Mouse (Mus musculus): Measurements from ENCODE around the gene Uso1.
"Not testable (repeated sequence)": the region's sequence is repeated elsewhere in the genome, so short reads cannot be mapped to it uniquely, and the experiment has no call there.

Uso1 gene

DNA sequence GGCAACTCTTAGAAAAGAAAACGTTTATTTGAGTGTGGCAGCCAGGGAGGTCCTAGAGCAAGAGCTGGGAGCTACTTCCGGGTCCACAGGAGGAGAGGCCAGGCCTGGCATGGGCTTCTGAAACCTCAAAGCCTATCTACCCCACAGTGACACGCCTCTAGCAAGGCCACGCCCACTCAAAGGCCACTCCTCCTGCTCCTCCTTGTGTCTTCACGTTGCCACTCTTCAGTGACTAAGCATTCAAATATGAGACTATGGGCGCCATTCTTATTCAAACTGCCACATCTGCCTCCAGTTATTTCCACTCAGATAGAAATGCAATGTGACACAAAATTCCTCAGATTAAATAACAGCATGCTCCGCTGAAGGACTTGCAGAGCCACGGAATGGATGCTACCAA lies 9.2 kb upstream of the Uso1 start:
- DNase-seq = peak in 1 of 2 experiments; percentile 27

DNA sequence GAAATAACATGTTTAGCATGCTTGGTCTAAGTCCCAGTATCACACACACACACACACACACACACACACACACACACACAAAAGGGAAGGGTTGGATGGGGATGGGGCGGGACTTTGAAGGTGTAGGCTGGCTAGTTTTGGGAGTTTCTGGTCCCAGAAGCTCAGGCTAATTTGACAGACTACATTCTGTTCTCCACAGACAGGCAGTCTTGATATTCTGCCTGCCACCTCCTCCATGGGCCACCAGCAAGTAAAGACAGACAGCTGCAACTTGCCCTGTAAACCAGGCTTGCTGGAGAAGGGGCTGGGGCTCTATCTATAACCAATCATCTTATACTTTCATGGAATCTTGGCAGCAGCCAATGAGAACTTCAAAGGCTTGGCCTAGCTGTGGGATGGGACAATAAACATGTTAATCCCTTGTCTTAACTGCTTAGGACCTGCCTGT lies 8.4 kb upstream of the Uso1 start:
- DNase-seq = no peak

DNA sequence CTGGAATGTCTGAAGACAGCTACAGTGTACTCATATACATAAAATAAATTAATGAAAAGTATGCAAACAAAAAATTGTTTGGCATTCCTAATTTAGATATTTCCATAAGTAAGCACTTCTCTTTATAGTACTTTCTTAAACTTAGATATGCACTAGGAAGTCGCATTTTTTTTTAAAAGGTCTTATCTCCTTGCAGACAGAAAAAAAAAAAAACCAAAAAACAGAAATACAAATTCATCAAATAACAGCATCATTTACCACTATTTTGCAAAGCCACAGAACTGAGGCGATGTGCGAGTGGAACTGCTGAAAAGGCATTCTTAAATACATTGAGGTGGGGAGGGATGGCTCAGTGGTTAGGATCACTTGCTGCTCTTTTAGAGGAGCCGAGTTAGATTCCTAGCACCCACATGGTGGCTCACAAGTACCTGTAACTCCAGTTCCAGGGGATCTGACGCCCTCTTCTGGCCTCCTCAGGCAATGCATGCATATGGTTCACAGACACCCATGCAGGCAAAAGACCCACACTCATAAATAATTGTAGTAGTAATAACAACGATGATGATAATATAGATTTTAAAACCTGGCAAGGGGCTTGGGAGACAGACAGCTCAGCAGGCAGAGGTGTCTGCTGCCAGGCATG lies 7.6 kb upstream of the Uso1 start:
- no peak for DNase-seq

DNA sequence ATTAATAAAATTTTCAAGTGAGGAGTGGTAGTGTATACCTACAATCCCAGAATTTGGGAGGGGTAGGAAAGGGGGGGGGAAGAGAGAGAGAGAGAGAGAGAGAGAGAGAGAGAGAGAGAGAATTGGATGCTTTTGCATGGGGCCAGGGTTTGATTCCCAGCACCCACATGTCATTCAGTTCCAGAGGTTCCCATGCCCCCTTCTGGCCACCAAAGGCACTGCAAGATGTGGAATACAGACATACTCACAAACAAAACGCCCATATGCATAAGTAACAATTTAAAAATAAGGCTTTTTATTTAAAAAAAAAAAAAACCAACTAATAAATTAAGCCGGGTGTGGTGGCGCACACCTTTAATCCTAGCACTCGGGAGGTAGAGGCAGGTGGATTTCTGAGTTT lies 5.6 kb upstream of the Uso1 start:
- DNase-seq = no peak

DNA sequence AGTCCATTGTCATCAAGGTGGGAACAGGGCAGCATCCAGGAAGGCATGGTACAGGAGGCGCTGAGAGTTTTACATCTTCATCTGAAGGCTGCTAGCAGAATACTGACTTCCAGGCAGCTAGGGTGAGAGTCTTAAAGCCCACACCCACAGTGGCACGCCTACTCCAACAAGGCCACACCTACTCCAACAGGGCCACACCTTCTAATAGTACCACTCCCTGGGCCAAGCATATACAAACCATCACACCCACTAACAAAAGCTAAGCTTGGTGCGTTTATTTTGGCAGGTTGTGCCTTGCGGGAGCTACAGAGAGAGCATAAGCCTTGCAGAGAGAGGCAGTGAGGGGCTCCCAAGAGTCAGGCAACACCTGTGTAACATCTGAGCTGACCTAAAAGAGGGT lies 4.7 kb upstream of the Uso1 start:
- not testable (repeated sequence) for DNase-seq

DNA sequence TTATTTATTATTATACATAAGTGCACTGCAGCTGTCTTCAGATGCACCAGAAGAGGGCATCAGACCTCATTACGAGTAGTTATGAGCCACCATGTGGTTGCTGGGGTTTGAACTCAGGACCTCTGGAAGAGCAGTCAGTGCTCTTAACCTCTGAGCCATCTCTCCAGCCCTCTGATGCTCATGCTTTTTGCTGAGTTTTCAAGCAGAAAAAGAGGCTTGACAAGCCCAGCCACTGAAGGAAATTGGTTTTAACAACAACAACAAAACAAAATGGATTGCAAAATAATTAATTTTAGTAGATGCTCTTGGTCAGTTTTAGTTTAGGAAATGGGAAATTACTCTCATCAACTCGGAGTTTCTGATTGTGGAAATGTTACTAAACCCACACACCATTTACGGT lies 2.8 kb upstream of the Uso1 start:
- no peak for DNase-seq

DNA sequence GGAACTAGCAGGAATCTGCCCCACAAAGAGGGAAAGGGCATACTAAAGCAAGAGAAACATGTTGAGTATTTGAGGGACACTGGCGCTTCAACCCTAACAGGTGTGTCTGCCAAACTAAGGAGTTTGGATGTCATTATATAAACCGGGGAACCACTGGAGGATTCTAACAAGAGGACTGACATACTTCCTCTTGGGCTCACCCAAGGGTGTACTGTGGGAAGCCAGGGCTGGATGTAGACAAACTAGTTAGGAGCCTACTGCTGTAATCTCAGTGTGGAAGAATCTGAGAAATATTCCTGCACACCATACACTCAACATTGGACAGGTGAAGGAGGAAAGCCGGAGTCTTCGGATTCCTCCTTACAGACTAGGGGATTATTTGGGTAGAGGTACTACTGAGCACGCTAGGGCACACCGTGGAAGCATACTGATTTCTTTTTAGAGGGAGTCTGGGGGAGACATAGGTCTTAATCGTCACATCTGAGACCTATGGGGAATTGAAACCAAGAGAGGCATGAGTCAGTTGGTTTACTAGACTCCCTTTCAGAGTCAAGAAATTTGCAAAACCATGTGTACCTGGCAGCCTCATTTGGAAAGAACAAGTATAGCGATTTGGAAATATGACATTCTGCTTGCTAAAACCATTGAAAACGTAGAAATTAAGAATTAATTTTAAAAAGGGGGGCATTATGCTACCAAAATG lies 1.1 kb upstream of the Uso1 start:
- no peak for DNase-seq

DNA sequence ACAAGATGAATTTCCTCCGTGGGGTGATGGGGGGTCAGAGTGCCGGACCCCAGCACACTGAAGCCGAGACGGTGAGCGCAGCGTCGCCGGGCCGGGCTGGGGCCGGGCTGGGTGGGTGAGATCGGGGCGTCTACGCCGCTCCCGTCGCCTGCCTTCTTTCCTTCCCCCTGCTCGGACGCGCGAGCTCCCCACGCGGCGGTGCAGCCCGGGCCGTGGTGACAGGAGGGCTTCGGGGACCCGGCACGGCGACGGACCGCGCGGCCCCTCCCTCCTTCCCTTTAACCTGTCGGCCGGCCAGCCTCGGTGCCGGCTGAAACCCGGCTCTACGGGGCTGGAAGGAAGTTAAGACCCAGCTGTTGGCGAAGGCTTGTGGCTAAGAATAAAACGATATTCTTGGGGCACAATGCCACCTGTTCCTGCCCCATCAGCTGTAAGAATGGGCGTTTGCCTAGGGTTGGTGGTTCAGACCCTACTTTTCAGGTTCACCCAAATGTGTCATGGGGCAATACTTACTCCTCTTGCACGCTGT lies 419 bp downstream of the Uso1 start:
- DNase-seq = peak in 1 of 2 experiments; percentile 70

DNA sequence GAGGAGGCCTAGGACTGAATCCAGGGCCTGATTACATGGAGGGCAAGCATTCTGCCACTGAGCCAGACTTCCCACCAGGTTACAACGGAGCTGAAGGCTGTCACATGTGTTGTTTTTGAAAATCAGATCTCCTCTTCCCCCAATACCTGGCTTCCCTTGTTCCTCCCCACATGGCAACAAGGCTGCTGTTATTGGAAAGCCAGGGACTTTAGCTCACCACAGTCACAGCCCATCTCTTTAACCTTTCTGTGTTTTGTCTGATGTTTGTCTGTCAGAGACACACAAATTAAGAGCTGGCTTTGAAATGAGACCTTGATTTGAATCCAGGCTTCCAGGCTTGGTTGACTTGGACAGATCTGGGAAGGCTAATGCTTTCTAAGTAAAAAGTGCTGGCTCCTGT lies 1.5 kb downstream of the Uso1 start:
- peak; percentile 29 to 30 for DNase-seq

DNA sequence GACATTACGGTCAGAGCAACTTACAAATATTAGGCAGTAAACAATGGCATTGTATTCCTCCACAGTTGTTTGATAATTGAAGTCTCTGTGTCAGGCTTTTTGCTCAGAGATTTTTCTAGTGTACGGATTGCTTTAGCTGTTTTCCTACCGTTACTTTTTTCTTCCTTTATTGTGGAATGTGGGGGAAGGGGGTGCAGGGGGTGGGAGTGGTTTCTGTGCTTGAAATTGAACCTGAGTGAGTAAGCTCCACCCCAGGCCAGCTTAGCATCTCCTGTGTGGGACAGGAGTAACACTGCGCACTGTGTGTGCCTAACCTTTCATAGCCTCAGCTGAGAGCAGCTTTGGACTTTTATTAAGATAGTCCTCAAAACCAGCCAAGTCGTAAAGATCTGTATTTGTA lies 4.0 kb downstream of the Uso1 start:
- DNase-seq = no peak

DNA sequence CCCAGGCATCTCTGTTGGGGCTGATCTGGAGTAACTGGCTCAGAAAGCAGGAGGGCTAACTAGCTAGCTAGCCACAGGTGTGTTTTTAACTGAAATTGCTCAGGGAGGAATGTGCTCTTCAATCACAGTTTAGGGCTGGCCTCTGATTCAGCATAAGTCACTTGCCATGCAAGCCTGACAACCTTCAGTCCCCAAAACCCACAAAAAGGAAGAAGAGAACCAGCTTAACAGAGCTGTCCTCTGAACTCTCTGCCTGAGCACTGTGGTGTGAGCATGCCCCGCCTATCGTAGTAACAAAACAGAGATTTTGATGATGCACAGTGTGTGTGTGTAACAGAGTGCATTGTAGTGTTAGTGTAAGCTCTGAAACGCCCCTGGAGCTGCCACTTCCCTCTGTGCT lies 4.7 kb downstream of the Uso1 start:
- no peak for DNase-seq

DNA sequence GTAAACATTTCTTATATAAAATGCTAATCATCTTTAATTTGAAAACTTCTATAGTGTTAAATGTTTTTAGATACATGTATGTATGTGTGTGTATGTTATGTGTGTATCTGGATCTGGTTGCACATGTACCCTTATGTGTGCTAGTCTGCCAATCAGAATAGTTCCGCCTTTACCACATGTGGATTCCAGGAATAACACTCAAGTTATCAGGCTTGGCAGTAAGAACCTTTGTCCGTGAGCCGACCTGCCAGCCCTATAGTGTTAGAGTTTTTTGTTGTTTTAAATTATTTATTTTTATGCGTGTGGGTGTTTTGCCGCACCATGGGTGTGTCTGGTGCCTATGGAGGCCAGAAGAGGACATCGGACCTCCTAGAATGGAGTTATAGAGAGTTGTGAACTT lies 5.9 kb downstream of the Uso1 start:
- DNase-seq = no peak

DNA sequence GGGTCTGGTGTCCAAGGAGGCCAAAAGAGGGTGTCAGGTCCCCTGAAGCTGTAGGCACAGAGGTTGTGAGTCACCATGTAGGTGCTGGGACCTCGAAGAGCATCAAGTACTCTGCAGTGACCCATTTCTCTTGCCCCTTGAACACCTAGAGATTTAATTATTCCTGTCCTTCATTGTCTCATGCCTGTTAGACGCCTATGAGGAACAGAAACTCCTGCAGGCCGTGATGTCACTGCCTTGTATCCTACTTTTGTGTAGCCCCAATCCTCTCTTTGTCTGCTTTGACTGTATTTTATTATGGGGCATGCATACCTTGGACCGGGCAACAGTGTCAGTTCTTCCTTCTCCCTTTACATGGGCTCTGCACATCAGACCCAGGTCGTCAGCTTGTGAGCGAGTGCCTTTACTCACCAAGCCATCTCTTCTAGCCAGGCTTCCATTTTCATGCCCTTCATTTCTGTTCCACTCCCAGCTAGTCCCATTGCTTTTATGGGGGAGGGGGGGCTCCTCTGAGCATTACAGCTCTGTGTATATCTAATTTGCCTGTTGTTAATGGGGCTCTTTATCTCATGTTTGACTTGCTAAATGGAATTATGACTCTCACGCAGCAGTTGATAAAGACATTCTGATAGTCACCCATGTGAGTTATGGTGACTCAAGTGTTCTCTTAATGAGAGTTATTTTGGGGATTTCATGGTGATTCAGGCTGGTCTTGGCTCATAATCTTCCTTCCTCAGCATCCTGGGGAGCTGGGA lies 7.4 kb downstream of the Uso1 start:
- no peak for DNase-seq

DNA sequence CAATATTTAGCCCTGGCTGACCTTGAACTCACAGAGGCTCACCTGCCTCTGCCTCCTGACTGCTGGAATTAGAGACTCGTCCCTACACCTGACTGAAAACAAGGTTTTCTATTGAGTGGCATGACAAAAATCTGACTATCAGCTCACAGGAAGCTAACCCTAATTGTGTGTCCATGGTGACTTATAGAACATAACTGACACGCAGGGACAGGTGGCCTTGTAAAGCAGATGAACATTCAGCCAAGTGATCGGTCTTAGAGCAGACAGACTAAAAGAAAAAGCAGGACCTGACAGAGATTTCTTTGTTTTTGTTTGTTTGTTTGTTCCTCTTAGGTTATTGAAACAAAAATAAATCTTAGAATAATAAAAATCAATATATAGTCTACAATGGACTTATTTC lies 10.5 kb downstream of the Uso1 start:
- no peak for DNase-seq

DNA sequence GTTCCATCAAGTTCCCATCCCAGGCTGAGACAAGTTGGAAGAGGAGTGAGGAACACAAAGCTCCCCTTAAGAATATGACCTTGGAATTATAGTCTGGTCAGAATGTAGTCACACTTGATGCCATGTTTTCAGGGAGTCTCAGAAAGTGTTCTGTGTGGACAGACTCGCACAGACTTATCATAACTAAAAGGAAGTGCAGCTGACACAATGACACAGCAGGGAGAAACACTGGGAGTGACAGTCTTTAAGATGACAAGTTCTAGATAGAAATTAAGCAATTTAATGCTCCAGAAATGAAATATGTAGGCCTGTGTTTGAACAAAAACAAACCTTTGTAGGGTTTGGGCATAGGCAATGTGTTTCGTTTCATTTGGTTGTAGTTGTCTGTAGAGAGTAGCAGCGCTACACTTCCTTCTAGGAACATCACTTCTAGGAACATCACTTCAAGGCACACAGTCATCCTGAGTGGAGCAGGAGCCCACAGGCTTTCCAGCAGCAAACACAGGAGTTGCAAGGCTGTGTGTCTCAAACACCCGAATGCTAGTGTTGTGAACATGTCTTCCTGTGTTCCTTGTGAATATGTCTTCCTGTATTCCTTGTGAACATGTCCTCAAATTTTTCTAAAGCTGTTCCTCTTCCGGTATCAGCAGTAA lies 11.7 kb downstream of the Uso1 start:
- DNase-seq = no peak

DNA sequence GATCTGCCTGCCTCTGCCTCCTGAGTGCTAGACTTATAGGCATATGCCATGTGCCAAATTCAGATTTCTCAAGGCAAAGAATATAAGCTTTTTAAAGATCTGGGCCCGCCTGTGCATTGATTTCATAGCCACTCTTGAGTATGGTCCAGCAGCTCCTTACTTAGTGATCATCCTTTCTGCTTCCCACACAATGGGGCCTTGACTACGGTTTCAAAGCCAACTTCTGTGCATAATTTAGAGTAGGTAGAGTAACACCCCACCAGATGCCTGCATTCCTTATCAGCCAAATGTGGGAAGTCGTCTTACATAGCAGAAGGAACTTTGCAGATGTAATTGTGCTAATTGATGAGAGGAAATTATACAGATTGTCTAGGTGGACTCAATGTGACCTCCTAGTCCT lies 17.1 kb downstream of the Uso1 start:
- no peak for DNase-seq

DNA sequence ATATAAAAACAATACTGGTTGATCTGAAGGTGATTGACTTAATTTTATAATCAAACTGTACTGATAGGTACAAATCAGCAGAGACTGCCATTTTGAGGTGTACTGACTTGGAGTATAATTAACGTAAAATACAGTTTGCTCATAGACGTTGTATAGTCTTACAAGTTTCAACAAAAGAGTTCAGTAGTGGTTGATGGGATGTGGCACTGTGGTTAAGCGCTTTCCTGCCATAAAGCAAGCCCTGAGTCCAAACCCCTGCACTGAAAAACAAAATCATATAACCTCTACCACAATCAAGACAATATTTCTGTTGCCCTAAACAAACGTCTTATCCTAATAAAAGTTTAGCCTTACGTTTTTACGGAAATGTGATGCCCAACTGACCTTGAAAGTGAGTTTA lies 28.2 kb downstream of the Uso1 start:
- DNase-seq = no peak

DNA sequence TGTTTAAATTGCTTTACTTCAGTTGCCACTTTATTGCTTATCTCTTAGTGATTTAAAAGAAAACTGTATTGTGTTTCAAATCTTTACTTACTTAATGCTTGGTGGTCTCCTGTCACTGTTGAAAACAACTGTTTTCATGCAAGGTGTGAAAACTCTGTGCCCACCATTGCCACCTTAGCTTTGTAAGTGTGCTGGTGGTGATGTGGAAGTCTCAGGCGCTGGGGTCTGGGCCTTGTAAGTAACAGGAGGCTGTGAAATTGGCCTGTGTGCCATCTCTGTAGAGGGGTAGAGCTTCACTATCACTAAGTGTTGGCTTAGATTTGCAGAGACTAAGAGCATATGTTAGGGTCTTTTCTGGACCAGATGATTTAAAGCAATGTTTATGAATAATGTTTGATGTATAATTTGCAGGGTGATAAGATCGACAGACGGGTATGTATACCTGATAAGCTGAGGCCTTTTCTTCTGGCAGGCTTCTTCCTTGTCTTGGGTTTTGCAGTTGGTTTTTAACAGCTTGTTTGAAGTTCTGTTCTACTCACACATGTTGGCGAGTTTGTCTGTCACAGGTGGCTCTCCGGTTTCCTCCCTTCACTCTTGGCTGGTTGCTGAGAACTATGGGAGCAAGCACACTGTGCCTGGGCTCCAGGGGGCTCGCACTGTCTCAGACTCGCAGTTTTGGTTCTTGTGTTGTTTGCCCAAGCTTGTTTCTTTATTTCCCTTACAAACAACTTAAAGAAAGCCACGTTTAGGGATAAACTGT lies 45.5 kb downstream of the Uso1 start:
- no peak for DNase-seq

DNA sequence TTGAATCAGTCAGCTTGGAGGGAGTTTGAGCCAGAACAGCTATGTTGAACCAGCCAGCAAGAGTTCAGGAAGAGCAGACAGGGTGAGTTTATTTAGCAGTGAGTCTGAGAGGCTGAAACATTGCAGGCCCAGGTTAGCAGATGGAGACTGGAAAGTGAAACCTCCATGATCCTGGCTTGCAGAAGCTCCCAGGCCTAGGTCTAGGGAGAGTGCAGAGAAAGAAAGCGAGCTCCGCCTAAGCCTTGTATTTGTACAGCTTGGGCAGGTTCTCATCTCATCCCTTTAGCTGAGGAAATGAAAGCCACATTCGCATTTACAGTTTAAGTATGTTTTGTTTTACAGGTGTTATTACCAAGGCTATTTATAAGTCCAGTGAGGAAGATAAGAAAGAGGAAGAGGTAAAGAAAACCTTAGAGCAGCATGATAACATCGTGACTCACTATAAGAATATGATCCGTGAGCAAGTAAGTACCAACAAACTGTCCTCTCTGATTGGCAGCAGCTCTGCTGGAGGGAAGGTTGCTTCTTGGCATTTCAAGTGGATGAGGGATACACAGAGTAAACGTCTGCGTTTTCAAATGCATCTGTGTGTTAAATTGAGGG lies 51.2 kb downstream of the Uso1 start:
- no peak for DNase-seq

DNA sequence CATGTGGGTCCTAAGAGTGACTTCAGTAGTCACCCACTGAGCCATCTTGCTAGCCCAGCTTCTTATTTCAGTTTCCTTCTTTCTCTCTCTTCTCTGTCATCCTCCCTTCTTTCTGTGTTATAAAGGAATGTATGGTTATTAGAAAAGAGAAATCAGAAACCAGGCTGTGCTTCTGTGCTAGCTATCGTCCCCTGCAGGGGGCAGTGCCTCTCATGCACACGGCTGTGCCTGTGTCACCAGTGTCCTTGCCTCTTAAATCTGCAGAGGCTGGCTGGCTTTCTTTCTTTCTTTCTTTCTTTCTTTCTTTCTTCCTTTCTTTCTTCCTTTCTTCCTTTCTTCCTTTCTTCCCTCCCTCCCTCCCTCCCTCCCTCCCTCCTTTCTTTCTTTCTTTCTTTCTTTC lies 58.0 kb downstream of the Uso1 start:
- DNase-seq = peak; percentile 71 to 72

DNA sequence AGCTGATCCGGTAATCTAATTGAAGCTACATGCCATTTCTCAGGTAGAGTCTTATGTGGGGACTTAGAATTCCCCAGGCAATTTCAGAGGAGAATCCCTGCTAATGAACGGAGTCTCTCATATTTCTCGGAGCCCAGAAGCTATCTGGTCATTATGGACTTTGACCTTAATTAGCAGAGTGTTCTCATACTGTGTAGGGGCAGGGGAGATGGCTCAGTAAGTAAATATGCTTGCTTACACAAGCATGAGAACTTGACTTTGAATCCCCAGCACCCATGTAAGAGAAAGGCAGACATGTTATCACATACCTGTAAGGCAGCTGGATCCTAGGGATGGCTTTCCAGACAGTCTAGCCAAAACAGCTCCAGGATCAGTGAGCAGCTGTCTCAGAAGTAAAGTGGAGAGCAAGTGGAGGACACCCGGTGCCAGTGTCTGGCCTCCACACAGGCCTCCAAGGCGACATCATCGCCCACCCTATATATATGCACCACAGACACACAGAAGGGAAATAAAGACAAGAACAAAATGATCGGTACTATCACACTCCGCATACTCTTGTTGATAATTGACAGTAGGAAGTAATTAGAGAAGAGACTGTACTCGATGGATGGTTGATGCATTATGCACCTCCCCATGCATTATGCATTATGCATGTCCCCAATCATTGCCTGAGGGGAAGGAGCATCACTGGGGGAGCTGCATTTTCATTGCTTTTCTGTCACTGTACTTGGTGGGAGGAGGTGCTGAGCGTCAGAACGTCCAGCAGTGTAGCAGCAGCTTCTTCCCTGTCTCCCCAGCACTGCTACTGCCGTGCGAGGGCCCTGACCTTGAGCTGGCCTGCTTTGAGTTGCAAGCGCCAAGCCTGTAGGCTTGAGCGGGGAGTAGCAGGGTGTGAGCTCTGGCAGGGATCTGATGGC lies 59.4 kb downstream of the Uso1 start:
- no peak for DNase-seq

All from cerebellum, postnatal 10 days (tissue).